Mouse (Mus musculus) liver, embryonic 14.5 days (tissue): ENCODE data around the gene Tmtc4.

ENCODE experiments used
- CTCF ChIP-seq: IDR thresholded peaks from 2 replicates; pipeline ENCODE4 v1.5.1; 2016; ENCODE audit warnings: antibody characterized with exemption, low read depth, control low read depth
- EP300 ChIP-seq: IDR thresholded peaks from 2 replicates; pipeline ENCODE4 v1.6.1; 2016; ENCODE audit warnings: antibody characterized with exemption, low read depth

DNA sequence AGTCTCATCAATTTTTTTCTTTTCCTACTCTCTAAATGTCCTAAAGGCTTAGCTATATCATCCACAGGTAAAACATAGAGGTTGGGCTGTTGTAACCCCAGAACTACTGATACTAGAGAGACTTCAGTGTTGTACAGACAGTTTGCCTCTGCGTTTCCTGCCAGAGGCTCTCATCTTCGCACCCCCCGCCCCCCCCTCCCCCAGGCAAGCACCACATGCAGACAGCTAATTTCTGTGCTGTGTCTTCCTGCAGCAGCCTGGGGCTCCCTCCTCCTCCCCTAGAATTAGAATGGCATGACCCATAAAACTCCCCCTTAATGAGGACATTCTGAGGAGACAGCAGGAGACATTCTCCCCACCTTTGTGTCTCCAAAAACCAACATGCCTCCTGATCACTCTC lies 17.6 kb upstream of the Tmtc4 start:
- no peak for TF ChIP-seq CTCF
- TF ChIP-seq EP300, result no peak
